Mouse (Mus musculus) olfactory bulb, adult 2 months (tissue): ENCODE data around the gene Stk17b. TPM values are rescaled to one million over a fixed set of nuclear protein-coding genes. Genes with fewer than 3 reads are reported as not detected.

ENCODE experiments used
- H3K27ac ChIP-seq: fragments of 200-500 bp; 2 replicates; pipeline ENCODE4 v1.5.1; 2012; ENCODE audit warnings: low read depth, low read length; ENCODE audit not compliant: insufficient read depth
- H3K4me1 ChIP-seq: fragments of 200-500 bp; 2 replicates; pipeline ENCODE4 v1.6.1; 2012; ENCODE audit warnings: low read length; ENCODE audit not compliant: control insufficient read depth, insufficient read depth
- H3K4me3 ChIP-seq: fragments of 200-500 bp; 2 replicates; pipeline ENCODE4 v1.5.1; 2012; ENCODE audit warnings: mild to moderate bottlenecking, low read depth, low read length, moderate library complexity; ENCODE audit not compliant: insufficient read depth
- CTCF ChIP-seq: fragments of 200-500 bp; IDR thresholded peaks from 2 replicates; pipeline ENCODE4 v1.5.1; 2012; ENCODE audit warnings: low read depth, mild to moderate bottlenecking, low read length, moderate library complexity; ENCODE audit not compliant: insufficient read depth
- POLR2A ChIP-seq: fragments of 200-500 bp; IDR thresholded peaks from 2 replicates; pipeline ENCODE4 v1.6.1; 2012; ENCODE audit warnings: mild to moderate bottlenecking, low read depth, low read length, moderate library complexity; ENCODE audit not compliant: insufficient read depth
- WGBS: fragments of 180-500 bp; shearing (Covaris S2); methylation state at CpG from one replicate; pipeline ENCODE4 v1.1.7; 2018; 5-methylcytosine and 5-hydroxymethylcytosine counted together
- polyA plus RNA-seq: library from polyadenylated mRNA; stranded (reverse); fragments of >200 nt; gene quantifications from 2 replicates; pipeline ENCODE4 v1.2.4, GENCODE M21; 2012; ENCODE audit warnings: low replicate concordance; ENCODE audit not compliant: missing spikeins, insufficient read depth, insufficient read length

The Stk17b gene
- polyA plus RNA-seq, 1 experiment: not detected

DNA sequence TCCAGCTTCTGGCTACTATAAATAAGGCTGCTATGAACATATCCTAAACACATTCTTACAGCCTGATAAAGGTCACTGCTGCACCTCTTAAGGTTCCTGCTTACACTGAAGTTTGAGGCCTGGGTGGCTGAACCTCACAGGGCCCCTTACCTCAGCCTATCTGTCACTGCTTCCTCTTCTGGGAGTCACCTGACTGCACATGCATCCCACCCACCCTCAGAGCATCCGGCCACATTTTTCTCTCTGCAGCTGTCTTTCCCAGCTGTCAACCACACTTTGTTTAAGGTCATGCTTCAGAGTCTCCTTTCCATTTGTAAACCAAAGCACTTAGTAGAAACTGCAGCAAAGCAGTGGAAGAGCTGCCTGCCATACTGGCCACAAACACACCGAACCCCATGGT lies 6.3 kb upstream of the Stk17b start:
- no peaks in the 10 kb centered on the region for H3K4me1 ChIP-seq
- WGBS: 88% methylated on average over 2 of the region's 2 CpGs
- TF ChIP-seq CTCF: no peak
- no peak for TF ChIP-seq POLR2A

GRCm38 (mm10) chr1:53784291-53784720 lies 718 bp downstream of the Stk17b start:
- WGBS: 5% methylated on average over 17 of the region's 17 CpGs
- 0 out of 2 replicates have a peak, but pooled peaks cover 3% of the 10 kb centered on the region for H3K4me1 ChIP-seq
- H3K4me3 ChIP-seq: peak overlapping the region; percentile 55
- TF ChIP-seq POLR2A: no peak
- no peak for TF ChIP-seq CTCF
- H3K27ac ChIP-seq: no peak overlapping the region

More for the DNA sequence above, 6.3 kb upstream of the Stk17b start:
- Histone ChIP-seq H3K27ac (no peak overlapping the region), H3K4me3 (no peak overlapping the region)

DNA sequence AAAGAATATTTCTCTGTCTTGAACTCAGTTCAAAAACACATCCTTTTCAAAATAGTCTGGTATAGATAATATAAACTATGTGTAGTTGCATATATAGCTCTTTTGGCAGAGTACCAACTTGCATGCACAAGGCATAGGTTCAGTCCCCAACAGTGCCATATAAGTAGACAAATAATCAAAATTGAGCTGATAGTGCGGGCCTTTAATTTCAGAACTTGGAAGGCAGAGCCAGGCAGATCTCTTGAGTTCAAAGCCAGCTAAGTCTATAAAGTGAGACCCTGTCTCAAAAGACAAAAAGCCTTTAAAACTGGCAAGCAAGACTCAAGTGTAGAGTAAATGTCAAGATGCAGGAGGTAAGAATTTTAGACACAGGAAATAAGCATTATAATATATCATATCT lies 2.1 kb downstream of the Stk17b start:
- Histone ChIP-seq H3K4me3 (no peak overlapping the region), H3K27ac (no peak overlapping the region), H3K4me1 (0 out of 2 replicates have a peak, but pooled peaks cover 3% of the 10 kb centered on the region)
- 100% methylated on average over 1 of the region's 1 CpGs for WGBS
- no peak for TF ChIP-seq POLR2A
- TF ChIP-seq CTCF: no peak

- H3K4me3 ChIP-seq: no peak overlapping the region
- TF ChIP-seq CTCF: no peak
- no peak for TF ChIP-seq POLR2A
- 86% methylated on average over 3 of the region's 3 CpGs for WGBS
- H3K27ac ChIP-seq: no peak overlapping the region
- H3K4me1 ChIP-seq: 0 out of 2 replicates have a peak, but pooled peaks cover 3% of the 10 kb centered on the region
Measured at GRCm38 (mm10) chr1:53782079-53782478, 2.9 kb downstream of the Stk17b start.

- no peak overlapping the region for H3K4me3 ChIP-seq
- WGBS: 81% methylated on average over 1 of the region's 1 CpGs
- TF ChIP-seq CTCF (no peak), POLR2A (no peak)
- 0 out of 2 replicates have a peak, but pooled peaks cover 3% of the 10 kb centered on the region for H3K4me1 ChIP-seq
- H3K27ac ChIP-seq: no peak overlapping the region
Measured at GRCm38 (mm10) chr1:53781311-53781710, 3.7 kb downstream of the Stk17b start.

- Histone ChIP-seq H3K4me3 (no peak overlapping the region), H3K4me1 (no peaks in the 10 kb centered on the region), H3K27ac (no peak overlapping the region)
- 92% methylated on average over 7 of the region's 7 CpGs for WGBS
- TF ChIP-seq POLR2A (no peak), CTCF (no peak)
Measured at GRCm38 (mm10) chr1:53776176-53776905, 8.7 kb downstream of the Stk17b start.

GRCm38 (mm10) chr1:53775545-53775944 lies 9.5 kb downstream of the Stk17b start:
- 93% methylated on average over 2 of the region's 2 CpGs for whole genome bisulfite sequencing
- Histone ChIP-seq H3K4me3 (no peak overlapping the region), H3K27ac (no peak overlapping the region), H3K4me1 (no peaks in the 10 kb centered on the region)
- TF ChIP-seq POLR2A (no peak), CTCF (no peak)

GRCm38 (mm10) chr1:53775036-53775435 lies 10.0 kb downstream of the Stk17b start:
- Histone ChIP-seq H3K4me3 (no peak overlapping the region), H3K27ac (no peak overlapping the region), H3K4me1 (no peaks in the 10 kb centered on the region)
- no peak for TF ChIP-seq POLR2A
- whole genome bisulfite sequencing: 88% methylated on average over 6 of the region's 6 CpGs

DNA sequence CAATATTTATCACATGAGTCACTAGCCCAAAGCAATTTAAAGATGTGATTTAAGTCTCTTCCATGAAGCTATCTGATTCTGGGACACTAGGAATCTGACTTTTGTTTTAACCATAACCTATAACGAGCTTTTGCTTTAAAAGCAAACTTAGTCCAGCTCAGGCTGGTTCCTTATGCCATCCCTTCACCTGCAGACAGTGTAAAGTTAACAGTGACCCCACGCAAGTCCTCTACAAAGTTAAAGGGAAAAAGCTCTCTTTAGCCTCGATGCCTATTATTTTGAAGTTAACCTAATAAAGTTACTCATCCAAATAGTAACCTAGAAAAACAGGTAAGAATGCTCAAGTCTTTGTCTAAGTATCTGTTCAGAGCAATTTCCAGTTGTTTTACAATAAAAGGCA lies 10.5 kb downstream of the Stk17b start:
- H3K4me3 ChIP-seq: no peak overlapping the region
- no peaks in the 10 kb centered on the region for H3K4me1 ChIP-seq
- TF ChIP-seq CTCF (no peak), POLR2A (no peak)
- H3K27ac ChIP-seq: no peak overlapping the region
- WGBS: 88% methylated on average over 3 of the region's 3 CpGs
